Mouse (Mus musculus) heart, adult 2 months (tissue): ENCODE data around the gene Fam217a. TPM values are rescaled to one million over a fixed set of nuclear protein-coding genes. Genes with fewer than 3 reads are reported as not detected.
"Not testable (repeated sequence)": the region's sequence is repeated elsewhere in the genome, so short reads cannot be mapped to it uniquely, and the experiment has no call there.

ENCODE experiments used
- DNase-seq, 2 experiments: peaks; one replicate each; pipeline ENCODE4 v3.0.0; 2021
- H3K27ac ChIP-seq: fragments of 200-600 bp; 2 replicates; pipeline ENCODE4 v1.8.1; 2022
- H3K27me3 ChIP-seq: fragments of 200-500 bp; 2 replicates; pipeline ENCODE4 v1.6.1; 2012; ENCODE audit warnings: mild to moderate bottlenecking, low read length, inconsistent platforms, mixed read lengths; ENCODE audit not compliant: control insufficient read depth, insufficient read depth
- H3K36me3 ChIP-seq: fragments of 200-500 bp; 2 replicates; pipeline ENCODE4 v1.6.1; 2012; ENCODE audit warnings: low read length, inconsistent platforms; ENCODE audit not compliant: control insufficient read depth, insufficient read depth
- H3K4me1 ChIP-seq: fragments of 200-500 bp; 2 replicates; pipeline ENCODE4 v1.6.1; 2011; ENCODE audit warnings: low read length; ENCODE audit not compliant: control insufficient read depth, insufficient read depth
- H3K4me3 ChIP-seq: fragments of 200-600 bp; 2 replicates; pipeline ENCODE4 v1.8.1; 2022
- H3K79me2 ChIP-seq: fragments of 200-500 bp; replicated peaks from 2 replicates; pipeline ENCODE4 v1.6.1; 2012; ENCODE audit warnings: mild to moderate bottlenecking, inconsistent platforms, low read length, moderate library complexity, mixed read lengths; ENCODE audit not compliant: control insufficient read depth, insufficient read depth
- H3K9ac ChIP-seq: fragments of 200-500 bp; 2 replicates; pipeline ENCODE4 v1.6.1; 2012; ENCODE audit warnings: low read depth, mild to moderate bottlenecking, control low read depth, inconsistent platforms, low read length, mixed read lengths
- CTCF ChIP-seq: fragments of 200-600 bp; IDR thresholded peaks from 2 replicates; pipeline ENCODE4 v1.8.1; 2022; ENCODE audit warnings: antibody characterized with exemption, mild to moderate bottlenecking, moderate library complexity
- EP300 ChIP-seq: fragments of 200-500 bp; IDR thresholded peaks from 2 replicates; pipeline ENCODE4 v1.6.1; 2011; ENCODE audit warnings: low read depth, low read length, control low read depth; ENCODE audit not compliant: insufficient read depth
- POLR2A ChIP-seq: fragments of 200-500 bp; IDR thresholded peaks from 2 replicates; pipeline ENCODE4 v1.6.1; 2011; ENCODE audit warnings: mild to moderate bottlenecking, low read depth, low read length, control low read depth; ENCODE audit not compliant: insufficient read depth
- WGBS: fragments of 180-500 bp; shearing (Covaris S2); methylation state at CpG from one replicate; pipeline ENCODE4 v1.1.7; 2018; 5-methylcytosine and 5-hydroxymethylcytosine counted together
- intact Hi-C: fragments of 180-260 bp; cut with DNase I; formaldehyde crosslinking; loops from one replicate; pipeline ENCODE4 v1.15.1; 2025
- long read RNA-seq: library from polyadenylated mRNA; stranded (forward); transcript quantifications from one replicate; pipeline ENCODE4 v2.0.0, GENCODE M21; 2021
- polyA plus RNA-seq: library from polyadenylated mRNA; depleted of rRNA; stranded (reverse); fragments of >200 nt; gene quantifications from 2 replicates; pipeline ENCODE4 v1.2.3, GENCODE M21; 2012; rRNA removed
- total RNA-seq, 2 experiments: library from RNA; stranded (reverse); gene quantifications; 2 replicates each; pipeline ENCODE4 v1.2.3; 2021

Gene Fam217a
- under 1 TPM; 0.11 to 0.23 TPM for total RNA-seq
- polyA plus RNA-seq: 0.25 and 0.32 TPM in 2 replicates
- long read RNA-seq: 0 reads

DNA sequence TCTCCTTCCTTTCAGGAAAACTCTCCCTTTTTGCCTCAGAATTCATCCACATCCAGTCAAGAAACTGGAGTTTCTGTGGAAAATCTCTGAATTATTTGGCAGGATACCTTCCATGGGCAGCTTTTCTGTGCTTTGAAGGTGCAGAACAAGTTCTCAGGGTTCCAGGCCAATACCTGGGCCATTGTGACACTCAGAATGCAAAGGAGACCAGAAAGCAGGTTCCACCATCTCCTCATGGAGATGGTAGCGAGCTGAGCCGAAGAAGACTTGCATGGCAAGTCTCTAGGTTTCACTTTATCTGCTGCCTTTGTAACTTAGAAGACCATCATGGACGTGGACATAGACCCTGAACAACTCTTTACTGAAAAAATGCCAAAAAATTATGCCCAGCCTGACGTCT is at the start of gene Fam217a, which contains the start of gene 4933417A18Rik:
TSS of gene Fam217a (minus strand) at position 101 of the 400 bp plus-strand sequence.
TSS of gene 4933417A18Rik (plus strand) at position 200 of the 400 bp plus-strand sequence.
- intact Hi-C loops: no loop called here
- no peak within 1 kb of the TSS for H3K4me3 ChIP-seq
- no peak for DNase-seq
- H3K27me3 ChIP-seq: no peaks in the 10 kb centered on the region
- no peaks in the 10 kb centered on the region for H3K36me3 ChIP-seq
- H3K79me2 ChIP-seq: no peaks in the 10 kb centered on the region
- WGBS: 76% methylated on average over 4 of the region's 4 CpGs
- TF ChIP-seq CTCF (no peak), EP300 (no peak), POLR2A (no peak)
- no peaks in the 10 kb centered on the region for H3K4me1 ChIP-seq
- no peak within 1 kb of the TSS for H3K27ac ChIP-seq
- H3K9ac ChIP-seq: no peak within 1 kb of the TSS

DNA sequence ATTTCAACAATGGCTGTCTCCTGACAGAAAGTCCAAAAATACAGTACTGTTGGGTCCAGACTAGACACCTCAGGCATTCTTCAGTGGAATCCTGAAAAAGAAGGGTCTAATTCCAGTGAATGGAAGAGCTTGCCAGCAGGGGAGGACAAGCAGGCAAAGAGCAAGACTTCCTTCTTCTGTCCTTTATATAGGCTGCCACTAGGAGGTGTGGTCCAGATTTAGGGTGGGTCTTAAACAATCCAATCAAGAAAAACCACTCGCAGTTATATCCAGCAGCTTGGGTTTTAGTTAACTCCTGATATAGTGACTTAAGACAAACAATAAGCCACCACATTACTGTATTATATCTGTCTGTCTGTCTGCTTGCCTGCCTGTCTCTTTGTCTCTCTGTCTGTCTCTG is 49.7 kb upstream of the Fam217a start:
- intact Hi-C loops: loop anchor here (2.0 to 10.0 kb wide), 4 partner anchors 51 to 786 kb away; partner anchors contain the start of gene Eci2

DNA sequence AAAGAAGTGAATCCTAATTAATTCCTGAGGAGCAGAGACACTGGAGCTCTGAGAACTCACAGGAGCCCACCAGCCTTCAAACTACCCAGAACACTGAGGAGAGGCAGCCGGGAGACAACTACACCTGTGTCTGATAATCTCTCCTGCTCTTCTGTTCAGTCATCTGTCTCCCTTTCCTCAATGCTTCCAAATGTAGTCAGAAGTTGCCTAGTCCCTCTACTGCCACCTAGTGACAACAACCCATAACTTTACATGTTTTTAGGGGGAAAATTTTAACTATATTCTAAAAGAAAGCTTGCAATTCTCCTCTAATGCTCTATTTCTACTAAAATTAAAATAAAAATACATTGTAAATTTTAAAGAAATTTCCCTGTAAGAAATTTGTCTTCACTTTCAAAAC is 49.0 kb upstream of the Fam217a start:
- DNase-seq: no peak
- H3K4me3 ChIP-seq: no peak overlapping the region
- intact Hi-C loops: loop anchor here (2.0 to 10.0 kb wide), 4 partner anchors 52 to 786 kb away; partner anchors contain the start of gene Eci2
- H3K4me1 ChIP-seq: no peaks in the 10 kb centered on the region
- H3K36me3 ChIP-seq: peaks cover 2% of the 10 kb centered on the region
- H3K27me3 ChIP-seq: no peaks in the 10 kb centered on the region
- no peak overlapping the region for H3K27ac ChIP-seq
- WGBS: 28% methylated on average over 1 of the region's 1 CpGs
- no peaks in the 10 kb centered on the region for H3K79me2 ChIP-seq
- no peak for TF ChIP-seq POLR2A
- peak; percentile 87 for TF ChIP-seq CTCF
- no peak for TF ChIP-seq EP300
- no peak overlapping the region for H3K9ac ChIP-seq

More for the DNA sequence above, 49.7 kb upstream of the Fam217a start:
- Histone ChIP-seq H3K9ac (no peak overlapping the region), H3K27me3 (no peaks in the 10 kb centered on the region), H3K4me3 (no peak overlapping the region), H3K79me2 (no peaks in the 10 kb centered on the region), H3K4me1 (no peaks in the 10 kb centered on the region), H3K36me3 (peaks cover 2% of the 10 kb centered on the region), H3K27ac (no peak overlapping the region)
- WGBS: 17% methylated on average over 1 of the region's 1 CpGs
- TF ChIP-seq POLR2A (no peak), CTCF (no peak), EP300 (no peak)
- no peak for DNase-seq

DNA sequence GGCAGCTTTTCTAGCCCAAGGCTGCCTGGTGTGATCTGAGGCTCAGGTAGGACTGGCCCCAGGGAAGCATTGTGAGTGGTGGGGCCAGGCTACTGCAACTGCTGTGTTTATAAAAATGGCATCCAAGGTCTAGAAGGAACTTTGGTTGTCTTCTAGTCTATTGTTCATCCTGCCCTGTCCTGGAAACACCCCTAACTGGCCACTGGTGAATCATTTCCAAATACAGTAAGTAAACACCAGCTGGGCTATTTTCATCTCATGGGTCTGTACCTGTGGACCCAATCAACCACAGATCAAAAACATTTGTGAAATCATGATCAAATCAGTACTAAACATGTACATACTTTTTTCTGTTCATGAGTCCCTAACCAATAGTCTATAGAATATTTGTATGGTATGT is 48.3 kb upstream of the Fam217a start:
- H3K36me3 ChIP-seq, H3K27me3 ChIP-seq, DNase-seq, H3K4me1 ChIP-seq, H3K4me3 ChIP-seq, H3K79me2 ChIP-seq, H3K27ac ChIP-seq, H3K9ac ChIP-seq: not testable (repeated sequence)
- intact Hi-C loops: loop anchor here (2.0 to 10.0 kb wide), 4 partner anchors 52 to 785 kb away; partner anchors contain the start of gene Eci2

DNA sequence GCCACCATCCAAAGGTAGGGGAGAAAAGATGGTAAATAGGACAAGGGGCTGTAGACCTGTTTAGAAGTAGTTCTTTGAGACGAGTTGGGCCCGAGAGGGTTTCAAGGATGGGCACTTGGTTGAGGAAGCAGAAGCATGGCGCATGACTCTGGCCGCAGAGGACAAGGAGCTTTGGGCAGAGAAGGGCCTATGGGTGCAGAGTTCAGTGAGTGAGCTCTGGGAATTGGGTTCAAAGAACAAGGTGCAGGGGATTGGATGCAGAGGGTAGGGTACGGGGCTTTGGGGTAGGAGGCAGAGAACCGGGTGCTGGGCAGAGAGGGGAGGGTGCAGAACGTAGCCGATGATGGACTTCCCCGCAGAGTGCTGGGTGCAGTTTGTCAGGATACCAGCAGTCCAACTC is 41.5 kb upstream of the Fam217a start:
- DNase-seq, H3K4me1 ChIP-seq, H3K9ac ChIP-seq, H3K4me3 ChIP-seq, H3K27ac ChIP-seq, H3K36me3 ChIP-seq, H3K79me2 ChIP-seq, intact Hi-C loops, H3K27me3 ChIP-seq: not testable (repeated sequence)
- WGBS: 85% methylated on average over 9 of the region's 9 CpGs

DNA sequence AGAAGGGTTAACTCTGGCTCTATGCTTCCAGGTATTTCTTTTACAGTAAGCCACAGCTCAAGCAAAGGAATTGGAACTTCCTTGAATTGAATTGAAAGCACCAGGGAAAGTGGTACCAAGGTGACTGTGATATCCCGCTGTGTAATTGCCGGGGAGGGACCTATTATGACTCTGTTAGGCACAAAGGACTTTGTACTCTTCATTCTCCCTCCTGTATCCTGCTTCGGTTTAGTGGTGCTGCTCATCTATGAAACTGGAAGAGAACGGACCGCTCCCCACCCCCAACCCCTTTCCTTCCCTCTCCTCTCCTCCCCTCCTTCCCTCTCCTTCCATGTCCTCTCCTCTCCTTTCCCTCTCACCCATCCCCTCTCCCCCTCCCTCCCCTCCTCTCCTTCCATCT is 40.8 kb upstream of the Fam217a start:
- intact Hi-C loops: no loop called here
- H3K4me3 ChIP-seq: peak overlapping the region; percentile 43
- H3K36me3 ChIP-seq: no peaks in the 10 kb centered on the region

DNA sequence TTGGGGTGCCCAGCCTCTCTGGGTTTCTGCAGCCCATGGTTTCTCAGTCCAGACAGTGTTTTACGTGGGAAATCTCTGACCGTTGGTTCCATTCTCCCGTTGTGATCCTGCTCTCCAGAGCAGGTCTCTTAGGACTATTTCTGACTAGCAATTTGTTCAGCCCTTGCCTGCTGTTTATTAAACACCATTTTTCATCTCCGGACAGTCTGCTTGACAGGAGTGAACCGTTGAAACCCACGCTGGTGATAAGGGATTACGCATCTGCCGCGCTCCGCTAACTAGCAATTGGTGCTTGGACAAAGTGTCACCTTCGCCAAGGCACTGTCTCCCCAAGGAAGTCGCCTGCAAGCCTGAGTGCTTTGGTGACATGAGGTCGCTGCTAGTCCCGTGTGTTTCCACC is 40.3 kb upstream of the Fam217a start:
- TF ChIP-seq EP300 (no peak), POLR2A (no peak), CTCF (no peak)
- Histone ChIP-seq H3K36me3 (no peaks in the 10 kb centered on the region), H3K27ac (no peak overlapping the region; the same call in 1 of the 2 replicates), H3K79me2 (no peaks in the 10 kb centered on the region), H3K27me3 (peaks cover 3% of the 10 kb centered on the region), H3K9ac (no peak overlapping the region), H3K4me3 (peak overlapping the region; percentile 43), H3K4me1 (peaks cover 4% of the 10 kb centered on the region; the same call in 1 of the 2 replicates)
- WGBS: 8% methylated on average over 14 of the region's 14 CpGs
- peak in 1 of 2 experiments; percentile 26 for DNase-seq
- intact Hi-C loops: no loop called here

More for the DNA sequence above, 40.8 kb upstream of the Fam217a start:
- Histone ChIP-seq H3K9ac (no peak overlapping the region), H3K79me2 (no peaks in the 10 kb centered on the region), H3K4me1 (peaks cover 4% of the 10 kb centered on the region; the same call in 1 of the 2 replicates), H3K27me3 (peaks cover 3% of the 10 kb centered on the region), H3K27ac (no peak overlapping the region)
- no peak for TF ChIP-seq CTCF
- no peak for TF ChIP-seq EP300
- no peak for DNase-seq
- WGBS: 49% methylated on average over 5 of the region's 5 CpGs
